Mouse (Mus musculus) G1E (cell line): ENCODE measurements at regions not wholly inside any gene's neighbourhood (a gene's known extent, or its start where the extent isn't known, plus 50 kb on each side); places are given as distances from the start of the nearest gene placed in this dataset.

Experiments used
- CTCF ChIP-seq: IDR thresholded peaks from 2 replicates; pipeline ENCODE4 v1.5.1; 2012; ENCODE audit warnings: low read depth, low read length, inconsistent platforms, mixed read lengths
- GATA1 ChIP-seq: IDR thresholded peaks from 2 replicates; pipeline ENCODE4 v1.6.1; 2012; ENCODE audit warnings: borderline replicate concordance, low read length, inconsistent platforms, mixed read lengths
- POLR2AphosphoS5 ChIP-seq: IDR thresholded peaks from 2 replicates; pipeline ENCODE4 v1.6.1; 2012; ENCODE audit warnings: low read depth, low read length, inconsistent platforms; ENCODE audit not compliant: insufficient replicate concordance
- TAL1 ChIP-seq: conservative IDR thresholded peaks from 2 replicates; pipeline ENCODE4 v1.6.1; 2012; ENCODE audit warnings: low read depth, low read length, inconsistent platforms, mixed read lengths

DNA sequence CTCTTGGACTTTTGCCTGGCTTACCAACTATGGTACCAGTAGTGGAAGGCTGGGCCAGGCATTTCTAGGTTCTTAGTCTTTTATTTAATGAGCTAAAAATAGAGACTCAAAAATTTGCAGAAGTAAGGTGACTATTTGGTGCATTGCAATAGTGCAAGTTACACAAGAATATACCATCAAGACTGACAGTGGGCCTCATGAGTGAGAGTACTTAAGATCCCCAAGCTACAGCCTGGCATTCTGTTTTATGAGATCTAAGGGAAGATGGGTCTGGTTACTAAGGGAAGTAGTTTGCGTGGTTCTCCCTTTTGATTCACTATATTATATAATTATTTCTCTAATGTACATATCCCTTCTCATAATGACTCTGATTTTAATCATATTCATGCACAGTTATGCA, 231.8 kb upstream of the Eci2 start:
- TF ChIP-seq CTCF (no peak), TAL1 (no peak), GATA1 (no peak), POLR2AphosphoS5 (no peak)
